Mouse (Mus musculus): ENCODE data around the gene Fabp1.

The Fabp1 gene

DNA sequence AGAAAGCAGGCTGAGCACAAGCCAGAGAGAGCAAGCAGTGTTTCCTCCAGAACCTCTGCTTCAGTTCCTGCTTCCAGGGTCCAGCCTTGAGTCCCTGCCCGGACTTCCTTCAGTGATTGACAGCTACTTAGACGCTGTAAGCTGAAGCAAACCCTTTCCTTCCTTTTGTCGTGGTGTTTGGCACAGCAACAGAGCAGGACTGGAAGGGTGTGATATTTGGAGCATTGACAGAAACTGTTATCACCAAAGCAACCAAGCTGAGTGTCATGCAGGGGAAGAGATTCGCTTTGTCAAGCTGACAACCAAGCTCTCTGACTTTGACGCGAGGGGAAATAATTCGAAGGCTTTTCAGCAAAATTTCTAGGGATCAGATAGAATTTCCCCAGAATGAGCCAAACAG lies 12.3 kb downstream of the Fabp1 start:
- no peak for DNase-seq (ENCODE audit: low spot score)

DNA sequence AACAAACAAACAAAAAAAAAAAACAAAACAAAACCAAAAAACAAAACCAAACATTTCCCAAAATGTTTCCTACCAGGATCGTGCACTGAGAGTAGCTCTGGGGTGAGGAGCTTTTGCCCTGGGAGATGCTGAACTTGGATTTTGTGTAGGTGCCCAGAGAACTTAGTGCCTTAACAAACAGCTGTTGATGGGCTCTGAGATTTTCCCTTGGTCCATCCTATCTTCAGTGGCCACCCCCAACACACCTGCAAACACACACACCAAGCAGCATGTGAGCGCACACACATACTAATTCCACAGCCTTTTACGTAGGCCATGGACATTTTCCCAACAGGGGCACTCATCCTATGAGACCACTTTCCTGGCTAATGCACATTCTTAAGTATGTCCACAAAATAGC lies 12.8 kb downstream of the Fabp1 start:
- DNase-seq (ENCODE audit: low spot score), result no peak

- no peak for DNase-seq (ENCODE audit: low spot score)
These were observed 21.9 kb downstream of the Fabp1 start for GRCm38 (mm10) chr6:71221501-71221900.

- DNase-seq (ENCODE audit: low spot score), result no peak
These were observed 24.7 kb downstream of the Fabp1 start for GRCm38 (mm10) chr6:71224184-71224943.

- no peak for DNase-seq (ENCODE audit: low spot score)
These were observed 26.9 kb downstream of the Fabp1 start for GRCm38 (mm10) chr6:71226544-71226943.

DNA sequence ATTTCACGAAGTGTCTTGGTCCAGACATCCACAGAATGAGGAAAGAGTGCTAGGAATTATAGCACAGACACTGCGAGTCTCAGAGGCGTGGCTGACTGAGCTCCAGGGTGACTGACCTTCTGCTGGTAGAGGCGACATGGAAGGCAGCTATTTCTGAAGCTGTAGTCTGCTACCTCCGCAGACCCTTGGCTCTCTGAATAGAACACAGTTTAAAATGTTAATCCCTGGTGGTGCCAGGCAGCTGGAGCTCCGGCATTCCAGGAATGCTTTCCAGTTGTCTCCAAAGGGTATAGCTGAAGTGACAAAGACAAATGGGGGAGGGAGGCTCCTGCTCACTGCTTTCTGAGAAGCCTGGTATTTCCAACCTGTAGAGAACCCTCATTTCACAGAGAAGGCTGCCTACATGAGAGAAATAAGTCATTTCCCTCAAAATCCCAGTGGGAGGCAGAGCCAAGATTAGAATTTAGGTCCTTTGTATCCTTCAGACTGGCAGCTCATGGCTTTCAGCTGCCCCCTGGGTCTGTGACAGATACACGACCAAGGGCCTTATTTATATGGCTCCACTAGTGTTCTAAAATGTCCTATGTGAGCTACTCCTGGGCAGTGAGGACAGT lies 27.6 kb downstream of the Fabp1 start:
- no peak for DNase-seq (ENCODE audit: low spot score)

DNA sequence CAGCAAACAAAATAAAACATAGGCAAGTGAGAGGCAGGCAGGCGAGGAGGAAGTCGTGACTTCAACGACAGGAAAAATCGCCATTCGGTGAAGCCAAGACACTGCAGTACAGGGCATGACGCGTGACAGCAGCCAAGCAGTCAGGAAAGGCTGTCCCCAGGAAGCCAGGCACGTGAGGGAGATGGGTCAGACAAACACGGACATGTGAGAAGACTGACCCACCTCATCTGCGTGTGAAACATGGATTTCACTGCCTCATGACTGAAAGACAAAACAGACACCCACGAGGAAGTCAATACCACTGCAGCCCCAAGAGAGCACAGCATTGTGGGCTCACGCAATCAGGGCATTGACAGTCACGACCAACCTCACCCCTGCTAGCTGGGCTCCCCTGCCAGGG lies 35.5 kb downstream of the Fabp1 start:
- DNase-seq (ENCODE audit: low spot score), result no peak

- no peak for DNase-seq (ENCODE audit: low spot score)
These were observed 36.3 kb downstream of the Fabp1 start for GRCm38 (mm10) chr6:71235944-71236343.

GRCm38 (mm10) chr6:71236506-71236905 lies 36.9 kb downstream of the Fabp1 start:
- no peak for DNase-seq (ENCODE audit: low spot score)

DNA sequence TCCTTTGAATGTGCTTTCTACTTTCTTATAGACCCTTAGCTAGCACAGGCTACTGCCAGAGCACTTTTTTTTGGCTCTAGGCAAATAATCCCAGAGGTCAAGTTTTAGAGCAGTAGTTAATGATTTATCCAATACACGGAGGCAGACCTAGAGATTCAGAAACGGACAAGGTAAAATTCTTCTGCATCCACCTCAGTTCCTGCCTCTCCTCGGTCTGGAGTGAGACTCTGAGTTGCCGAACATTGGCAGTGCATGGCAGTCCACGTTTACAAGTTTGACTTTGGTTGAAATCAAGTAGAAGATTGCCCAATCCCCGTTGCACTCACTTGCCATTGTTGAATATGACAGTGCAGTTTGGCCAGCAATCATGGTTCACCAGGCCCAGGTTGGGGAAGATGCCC lies 37.4 kb downstream of the Fabp1 start:
- DNase-seq (ENCODE audit: low spot score), result no peak

DNA sequence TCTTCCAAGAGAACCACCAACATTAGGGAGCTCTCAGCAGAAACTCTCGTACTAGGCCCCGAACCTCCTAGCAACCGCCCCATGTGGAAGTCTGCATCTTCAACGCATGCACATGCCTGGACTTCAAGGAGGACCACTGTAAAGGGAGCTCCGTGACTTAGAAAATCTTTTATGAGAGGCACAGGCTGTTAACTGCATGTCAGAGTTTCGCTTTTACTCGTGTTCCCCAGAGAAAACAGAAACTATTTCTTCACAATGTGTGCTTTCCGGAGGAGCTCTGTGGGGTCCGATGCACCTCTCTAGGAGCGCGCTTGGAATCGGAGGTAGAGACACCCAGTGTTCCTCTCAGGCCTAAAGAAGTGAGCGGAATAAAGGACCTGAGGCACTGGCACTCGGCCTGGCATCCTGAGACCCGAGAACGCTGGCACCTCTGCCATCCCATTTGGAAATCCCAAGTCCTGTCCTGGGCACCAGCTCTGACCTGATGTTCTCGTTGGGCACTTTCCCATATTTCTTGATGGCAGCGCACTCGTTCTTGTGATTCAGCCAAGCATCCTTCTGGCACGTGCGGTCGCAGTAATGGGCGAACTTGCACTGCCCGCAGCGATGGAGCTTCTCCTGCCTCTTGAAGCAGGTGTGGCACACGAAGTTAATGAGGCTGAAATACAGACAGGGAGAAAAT lies 39.6 kb downstream of the Fabp1 start:
- no peak for DNase-seq (ENCODE audit: low spot score)

GRCm38 (mm10) chr6:71240831-71241230 lies 41.2 kb downstream of the Fabp1 start:
- no peak for DNase-seq (ENCODE audit: low spot score)

GRCm38 (mm10) chr6:71242811-71243210 lies 43.2 kb downstream of the Fabp1 start:
- no peak for DNase-seq (ENCODE audit: low spot score)

- DNase-seq (ENCODE audit: low spot score), result no peak
These were observed 43.6 kb downstream of the Fabp1 start for GRCm38 (mm10) chr6:71243258-71243657.

DNA sequence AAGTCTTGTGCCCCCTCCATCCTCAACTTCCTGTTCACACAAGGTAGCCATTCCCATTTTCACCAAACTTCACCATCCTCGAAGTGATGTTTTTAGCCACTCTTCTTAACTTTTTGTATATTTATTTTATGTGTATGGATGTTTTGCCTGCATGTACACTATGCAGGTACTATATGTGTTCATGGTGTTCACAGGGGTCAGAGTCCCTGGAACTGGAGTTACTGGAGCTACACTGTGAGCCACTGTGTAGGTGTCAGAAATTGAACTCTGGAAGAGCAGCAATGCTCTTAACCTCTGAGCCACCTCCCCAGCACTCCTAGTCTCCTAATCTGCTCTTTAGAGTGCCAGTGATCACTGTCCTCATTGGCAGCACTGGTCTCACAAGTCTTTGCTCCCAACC lies 48.8 kb downstream of the Fabp1 start:
- DNase-seq (ENCODE audit: low spot score), result no peak

- no peak for DNase-seq (ENCODE audit: low spot score)
These were observed 50.0 kb downstream of the Fabp1 start for GRCm38 (mm10) chr6:71249615-71250014.

GRCm38 (mm10) chr6:71250951-71251350 lies 51.3 kb downstream of the Fabp1 start:
- no peak for DNase-seq (ENCODE audit: low spot score)

GRCm38 (mm10) chr6:71254456-71254855 lies 54.8 kb downstream of the Fabp1 start:
- DNase-seq (ENCODE audit: low spot score), result no peak

All from layer of hippocampus, adult 11-12 months (tissue).